Mouse (Mus musculus) spleen, adult 2 months (tissue): ENCODE measurements around the gene Hnrnph1. TPM values are rescaled to one million over a fixed set of nuclear protein-coding genes. Genes with fewer than 3 reads are reported as not detected.
A peak's percentile ranks its signal among the peaks of the same experiment; 100 is the strongest.
"Not testable (repeated sequence)": the region's sequence is repeated elsewhere in the genome, so short reads cannot be mapped to it uniquely, and the experiment has no call there.

ENCODE experiments used
- DNase-seq, 2 experiments: peaks; one replicate each; pipeline versions ENCODE4 v3.0.0 to v3.0.0-alpha.2; 2012 to 2021; ENCODE audit warnings: low spot score in 2 of 2, low read depth in 1 of 2
- H3K27ac ChIP-seq: fragments of 200-500 bp; 2 replicates; pipeline ENCODE4 v1.5.1; 2012; ENCODE audit warnings: low read length, inconsistent platforms; ENCODE audit not compliant: insufficient read depth
- H3K27me3 ChIP-seq: fragments of 200-500 bp; 2 replicates; pipeline ENCODE4 v1.6.1; 2012; ENCODE audit warnings: mild to moderate bottlenecking, moderate library complexity, low read length, inconsistent platforms; ENCODE audit not compliant: control insufficient read depth, insufficient read depth
- H3K36me3 ChIP-seq: fragments of 200-500 bp; 2 replicates; pipeline ENCODE4 v1.6.1; 2012; ENCODE audit warnings: mild to moderate bottlenecking, low read length, inconsistent platforms; ENCODE audit not compliant: control insufficient read depth, insufficient read depth
- H3K4me1 ChIP-seq: fragments of 200-500 bp; 2 replicates; pipeline ENCODE4 v1.6.1; 2011; ENCODE audit warnings: inconsistent platforms; ENCODE audit not compliant: control insufficient read depth, insufficient read depth, insufficient read length
- H3K4me3 ChIP-seq: fragments of 200-500 bp; 2 replicates; pipeline ENCODE4 v1.5.1; 2011; ENCODE audit warnings: mild to moderate bottlenecking, inconsistent platforms; ENCODE audit not compliant: insufficient read depth, insufficient read length; ENCODE audit errors: extremely low read depth
- CTCF ChIP-seq: fragments of 200-500 bp; IDR thresholded peaks from 2 replicates; pipeline ENCODE4 v1.5.1; 2011; ENCODE audit warnings: mild to moderate bottlenecking, inconsistent platforms; ENCODE audit not compliant: insufficient read depth, insufficient read length, insufficient replicate concordance; ENCODE audit errors: extremely low read depth
- POLR2A ChIP-seq: fragments of 200-500 bp; IDR thresholded peaks from 2 replicates; pipeline ENCODE4 v1.6.1; 2011; ENCODE audit warnings: low read depth, low read length, inconsistent platforms
- WGBS: fragments of 180-500 bp; shearing (Covaris S2); methylation state at CpG from one replicate; pipeline ENCODE4 v1.1.7; 2018; 5-methylcytosine and 5-hydroxymethylcytosine counted together
- polyA plus RNA-seq: library from polyadenylated mRNA; depleted of rRNA; stranded (reverse); fragments of >200 nt; gene quantifications from 2 replicates; pipeline ENCODE4 v1.2.3, GENCODE M21; 2012

The Hnrnph1 gene
- polyA plus RNA-seq, 1 experiment: 43.8 TPM

DNA sequence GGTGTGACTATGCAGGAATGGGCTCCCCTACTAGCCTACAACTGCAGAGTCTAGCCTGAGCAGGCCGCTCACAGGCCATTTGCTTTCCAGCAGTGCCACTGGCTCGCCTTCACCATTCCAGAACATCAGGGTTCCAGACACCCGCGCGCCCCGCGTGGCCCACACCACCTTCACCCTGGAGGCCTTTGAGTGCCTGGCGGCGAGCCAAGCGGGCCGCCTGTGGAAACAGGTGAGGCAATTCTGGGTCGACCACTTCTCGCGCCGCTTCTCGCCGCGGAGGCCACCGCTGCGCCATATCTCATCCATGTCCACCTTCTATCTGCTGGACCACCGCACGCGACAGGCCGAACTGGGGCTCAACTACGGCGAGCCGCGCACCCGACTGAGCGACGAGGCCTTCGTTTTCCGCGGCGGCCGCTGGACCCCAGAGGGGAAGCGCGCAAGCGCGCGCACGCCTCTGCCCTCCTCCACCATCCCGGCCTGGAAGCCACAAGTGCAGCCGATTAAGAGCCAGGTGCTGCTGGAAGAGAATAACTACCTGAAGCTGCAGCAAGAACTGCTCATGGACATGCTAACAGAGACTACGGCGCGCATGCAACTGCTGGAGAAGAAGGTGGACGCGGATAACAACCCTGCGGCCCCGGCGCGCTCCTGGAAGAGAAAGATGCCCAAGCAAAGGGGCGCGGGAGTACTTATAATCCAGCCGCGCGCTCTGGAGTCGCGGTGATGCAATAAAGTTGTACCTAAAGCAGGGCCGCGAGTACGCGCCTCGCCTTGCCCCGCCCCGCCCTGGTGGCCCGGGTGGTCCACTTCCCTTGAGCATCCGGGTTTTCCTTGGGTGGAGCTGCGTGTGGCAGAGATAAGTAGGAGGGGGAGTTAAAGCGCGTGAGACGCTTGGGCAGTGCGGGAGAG is 17.6 kb upstream of the Hnrnph1 start:
- H3K36me3 ChIP-seq: no peaks in the 10 kb centered on the region
- peak overlapping the region; percentile 55 for H3K4me3 ChIP-seq
- H3K27ac ChIP-seq: no peak overlapping the region
- H3K27me3 ChIP-seq: peaks cover 8% of the 10 kb centered on the region
- H3K4me1 ChIP-seq: peaks cover 4% of the 10 kb centered on the region; the same call in 1 of the 2 replicates
- TF ChIP-seq CTCF (no peak), POLR2A (no peak)
- WGBS: 3% methylated on average over 74 of the region's 74 CpGs
- no peak for DNase-seq

GRCm38 (mm10) chr11:50361282-50361681 is 15.5 kb upstream of the Hnrnph1 start:
- WGBS: 84% methylated on average over 1 of the region's 1 CpGs

GRCm38 (mm10) chr11:50364548-50364947 is 12.2 kb upstream of the Hnrnph1 start:
- 0 out of 2 replicates have a peak, but pooled peaks cover 1% of the 10 kb centered on the region for H3K4me1 ChIP-seq
- TF ChIP-seq CTCF (peak; percentile 72; the same call in 1 of the 2 replicates), POLR2A (no peak)
- H3K4me3 ChIP-seq: no peak overlapping the region
- H3K27ac ChIP-seq: no peak overlapping the region
- 2% methylated on average over 4 of the region's 4 CpGs for WGBS
- H3K27me3 ChIP-seq: 0 out of 2 replicates have a peak, but pooled peaks cover 1% of the 10 kb centered on the region
- DNase-seq: peak; percentile 68 to 72
- H3K36me3 ChIP-seq: no peaks in the 10 kb centered on the region

More at GRCm38 (mm10) chr11:50361282-50361681, 15.5 kb upstream of the Hnrnph1 start:
- H3K4me1 ChIP-seq, DNase-seq, H3K36me3 ChIP-seq, H3K4me3 ChIP-seq, H3K27ac ChIP-seq, H3K27me3 ChIP-seq: not testable (repeated sequence)

GRCm38 (mm10) chr11:50365322-50365721 is 11.5 kb upstream of the Hnrnph1 start:
- H3K4me1 ChIP-seq: no peaks in the 10 kb centered on the region
- no peak for DNase-seq
- no peaks in the 10 kb centered on the region for H3K36me3 ChIP-seq
- H3K4me3 ChIP-seq: no peak overlapping the region
- TF ChIP-seq POLR2A (no peak), CTCF (no peak)
- no peaks in the 10 kb centered on the region for H3K27me3 ChIP-seq
- H3K27ac ChIP-seq: no peak overlapping the region

- peaks cover 3% of the 10 kb centered on the region; the same call in 1 of the 2 replicates for H3K4me1 ChIP-seq
- no peaks in the 10 kb centered on the region for H3K27me3 ChIP-seq
- H3K36me3 ChIP-seq: no peaks in the 10 kb centered on the region
- TF ChIP-seq CTCF (no peak), POLR2A (no peak)
- no peak overlapping the region for H3K4me3 ChIP-seq
- no peak overlapping the region for H3K27ac ChIP-seq
- no peak for DNase-seq
- 94% methylated on average over 9 of the region's 9 CpGs for WGBS
Observed at GRCm38 (mm10) chr11:50367531-50367930, 9.3 kb upstream of the Hnrnph1 start.

DNA sequence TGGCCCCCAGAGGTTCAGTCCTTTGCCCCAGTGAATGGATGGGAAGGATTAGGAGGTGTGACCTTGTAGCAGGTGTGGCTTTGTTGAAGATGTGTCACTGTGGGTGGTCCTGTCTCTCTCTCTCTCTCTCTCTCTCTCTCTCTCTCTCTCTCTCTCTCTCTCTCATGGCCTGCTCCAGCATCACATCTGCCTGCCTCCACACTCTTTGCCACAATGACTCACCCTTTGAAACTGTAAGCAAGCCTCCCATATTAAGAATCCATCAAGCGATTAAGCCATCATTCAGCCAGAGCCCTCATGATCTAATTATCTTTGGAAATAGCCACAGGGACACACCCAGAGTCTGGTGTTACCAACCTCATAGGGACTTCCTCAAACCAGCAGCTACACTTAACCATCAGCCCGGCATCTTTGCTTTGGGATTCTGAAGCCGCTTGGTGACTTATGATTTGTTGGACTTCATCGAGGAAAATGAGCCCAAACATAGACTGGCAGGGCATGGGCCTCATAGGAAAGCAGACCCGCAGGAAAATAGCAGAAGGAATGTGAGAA is 7.4 kb upstream of the Hnrnph1 start:
- Histone ChIP-seq H3K4me1 (peaks cover 3% of the 10 kb centered on the region; the same call in 1 of the 2 replicates), H3K4me3 (no peak overlapping the region), H3K27me3 (no peaks in the 10 kb centered on the region), H3K36me3 (no peaks in the 10 kb centered on the region), H3K27ac (no peak overlapping the region)
- DNase-seq: no peak
- TF ChIP-seq POLR2A: no peak
- TF ChIP-seq CTCF: no peak
- 88% methylated on average over 5 of the region's 5 CpGs for WGBS

DNA sequence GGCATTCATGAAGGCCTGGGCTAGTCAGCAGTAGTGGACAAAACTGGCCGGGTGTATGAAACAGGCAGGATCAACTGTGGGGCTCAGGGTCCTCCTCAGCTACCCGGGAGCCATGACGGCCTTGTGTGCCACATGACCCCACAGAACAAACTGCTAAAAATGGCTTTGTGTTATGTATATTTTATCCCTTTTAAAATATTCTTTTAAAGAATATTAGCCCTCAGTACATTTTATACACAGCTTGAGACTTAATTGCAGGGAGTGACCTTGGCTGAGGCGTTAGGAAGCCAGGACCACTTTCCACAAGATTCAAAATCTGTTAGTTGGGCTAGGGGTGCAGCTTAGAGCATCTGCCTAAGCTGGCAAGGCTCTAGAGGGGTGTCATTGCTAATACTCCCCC is 5.8 kb upstream of the Hnrnph1 start:
- H3K27ac ChIP-seq: no peak overlapping the region
- no peak for TF ChIP-seq CTCF
- no peak for TF ChIP-seq POLR2A
- DNase-seq: no peak
- no peaks in the 10 kb centered on the region for H3K27me3 ChIP-seq
- peaks cover 4% of the 10 kb centered on the region for H3K4me1 ChIP-seq
- no peaks in the 10 kb centered on the region for H3K36me3 ChIP-seq
- 77% methylated on average over 4 of the region's 4 CpGs for WGBS
- H3K4me3 ChIP-seq: no peak overlapping the region
